Mouse (Mus musculus): Measurements from ENCODE around the gene 5830473C10Rik. TPM values are rescaled to one million over a fixed set of nuclear protein-coding genes. Genes with fewer than 3 reads are reported as not detected.

5830473C10Rik gene
- total RNA-seq, 2 experiments from 2014 or later = not detected

- intact Hi-C loops (cut with DNase I) = no loop called here
- no peak for DNase-seq
Measured at GRCm38 (mm10) chr5:90645579-90645978, 84.7 kb downstream of the 5830473C10Rik start.

- no peak for DNase-seq
- intact Hi-C loops (cut with DNase I) = no loop called here
Measured at GRCm38 (mm10) chr5:90646398-90646797, 85.5 kb downstream of the 5830473C10Rik start.

Other genes starting within 250 kb of the 5830473C10Rik start
- 10 to 100 TPM; 71.4 to 74.4 TPM for gene Ankrd17, start 194.5 kb upstream of the 5830473C10Rik start, total RNA-seq (2021)
- 1 to 10 TPM in 1 of 2 experiments, under 1 TPM in 1; 1.00 to 1.0 TPM for gene Gm9958, start 193.9 kb upstream of the 5830473C10Rik start, total RNA-seq (2021)
- under 1 TPM in 1 of 2 experiments, not detected in 1; 0.34 TPM for gene Alb, start 100.2 kb upstream of the 5830473C10Rik start, total RNA-seq (2021)
- not detected for gene Afp, start 70.4 kb upstream of the 5830473C10Rik start, total RNA-seq (2021)
- not detected for gene Afm, start 42.2 kb upstream of the 5830473C10Rik start, total RNA-seq (2021)
- not detected for gene Rassf6, start 79.5 kb downstream of the 5830473C10Rik start, total RNA-seq (2021)
- under 1 TPM; 0.17 TPM for gene Cxcl5, start 198.3 kb downstream of the 5830473C10Rik start, total RNA-seq (2021)
- gene Ppbp, start 207.4 kb downstream of the 5830473C10Rik start, total RNA-seq (2021) = 1 to 10 TPM; 3.7 to 4.3 TPM
- 10 to 100 TPM; 31.8 to 36.3 TPM for gene Pf4, start 211.3 kb downstream of the 5830473C10Rik start, total RNA-seq (2021)
- not detected for gene Cxcl3, start 225.0 kb downstream of the 5830473C10Rik start, total RNA-seq (2021)
- gene Cxcl15, start 233.4 kb downstream of the 5830473C10Rik start, total RNA-seq (2021) = under 1 TPM in 1 of 2 experiments, not detected in 1; 0.22 TPM

Measured in heart, postnatal 14 days (tissue).